Mouse (Mus musculus) brain, embryonic 14.5 days (tissue): ENCODE results near the gene Map3k4. TPM values are rescaled to one million over a fixed set of nuclear protein-coding genes. Genes with fewer than 3 reads are reported as not detected.
"Not testable (repeated sequence)": the region's sequence is repeated elsewhere in the genome, so short reads cannot be mapped to it uniquely, and the experiment has no call there.

Experiments
- DNase-seq: peaks from one replicate; pipeline ENCODE4 v3.0.0-alpha.2; 2011; ENCODE audit warnings: low read depth
- CTCF ChIP-seq: fragments of 200-500 bp; IDR thresholded peaks from 2 replicates; pipeline ENCODE4 v1.5.1; 2012; ENCODE audit warnings: inconsistent platforms, mild to moderate bottlenecking, moderate library complexity, borderline replicate concordance; ENCODE audit not compliant: insufficient read depth, insufficient read length; ENCODE audit errors: extremely low read depth
- POLR2A ChIP-seq: fragments of 200-500 bp; IDR thresholded peaks from 2 replicates; pipeline ENCODE4 v1.6.1; 2012; ENCODE audit warnings: mild to moderate bottlenecking, inconsistent platforms, borderline replicate concordance; ENCODE audit not compliant: poor library complexity, insufficient read depth, insufficient read length, severe bottlenecking; ENCODE audit errors: extremely low read depth
- polyA plus RNA-seq: library from polyadenylated mRNA; depleted of rRNA; stranded (reverse); fragments of >200 nt; gene quantifications from 2 replicates; pipeline ENCODE4 v1.2.3, GENCODE M21; 2012

Map3k4 gene
- polyA plus RNA-seq, 1 experiment, result 28.6 TPM

GRCm38 (mm10) chr17:12299371-12299770, 19.2 kb downstream of the Map3k4 start:
- TF ChIP-seq CTCF (no peak), POLR2A (no peak)
- DNase-seq, result no peak

DNA sequence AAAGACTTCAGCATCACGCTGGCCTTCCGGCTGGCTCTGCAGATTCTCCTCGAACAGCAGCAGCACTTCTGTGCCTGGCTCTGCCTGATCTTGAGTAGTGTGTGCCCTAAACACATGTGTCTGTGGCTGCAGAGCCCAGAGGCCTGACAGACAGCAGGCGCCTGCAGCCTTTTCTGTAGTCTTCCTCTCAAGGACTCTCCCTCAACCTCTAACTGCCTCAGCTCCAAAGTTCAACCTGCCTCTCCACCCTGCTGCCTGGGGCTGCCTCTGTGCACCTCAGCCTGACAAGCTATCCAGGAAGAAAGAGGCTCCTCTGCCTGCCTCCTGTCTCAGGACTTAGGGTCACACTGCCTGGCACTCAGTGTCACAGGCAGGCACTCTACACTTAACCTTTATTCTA, 20.6 kb downstream of the Map3k4 start:
- no peak for DNase-seq
- TF ChIP-seq CTCF (no peak), POLR2A (no peak)

- no peak for DNase-seq
- TF ChIP-seq CTCF, result no peak
- TF ChIP-seq POLR2A, result no peak
Observed at GRCm38 (mm10) chr17:12297292-12297691, 21.3 kb downstream of the Map3k4 start.

DNA sequence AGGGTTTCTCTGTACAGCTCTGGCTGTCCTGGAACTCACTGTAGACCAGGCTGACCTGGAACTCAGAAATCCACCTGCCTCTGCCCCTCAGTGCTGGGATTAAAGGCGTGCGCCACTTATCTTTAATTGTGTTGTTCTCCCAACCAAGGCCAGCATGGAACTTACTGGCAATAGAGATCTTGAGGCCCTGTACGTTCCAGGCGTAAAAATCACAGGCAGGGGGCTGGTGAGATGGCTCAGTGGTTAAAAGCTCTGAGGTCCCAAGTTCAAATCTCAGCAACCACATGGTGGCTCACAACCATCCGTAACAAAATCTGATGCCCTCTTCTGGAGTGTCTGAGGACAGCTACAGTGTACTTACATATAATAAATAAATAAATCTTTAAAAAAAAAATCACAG, 22.7 kb downstream of the Map3k4 start:
- DNase-seq, result not testable (repeated sequence)

GRCm38 (mm10) chr17:12294424-12294823, 24.2 kb downstream of the Map3k4 start:
- no peak for DNase-seq

GRCm38 (mm10) chr17:12293571-12293970, 25.0 kb downstream of the Map3k4 start:
- DNase-seq, result no peak
- TF ChIP-seq POLR2A (no peak), CTCF (no peak)

More at GRCm38 (mm10) chr17:12294424-12294823, 24.2 kb downstream of the Map3k4 start:
- TF ChIP-seq POLR2A (no peak), CTCF (no peak)

GRCm38 (mm10) chr17:12292877-12293276, 25.7 kb downstream of the Map3k4 start:
- DNase-seq, result peak; percentile 42
- no peak for TF ChIP-seq POLR2A
- TF ChIP-seq CTCF, result no peak

- no peak for TF ChIP-seq CTCF
- TF ChIP-seq POLR2A, result no peak
- DNase-seq, result no peak
Observed at GRCm38 (mm10) chr17:12292356-12292755, 26.2 kb downstream of the Map3k4 start.

GRCm38 (mm10) chr17:12291151-12291550, 27.4 kb downstream of the Map3k4 start:
- DNase-seq, result no peak
- no peak for TF ChIP-seq CTCF
- no peak for TF ChIP-seq POLR2A

DNA sequence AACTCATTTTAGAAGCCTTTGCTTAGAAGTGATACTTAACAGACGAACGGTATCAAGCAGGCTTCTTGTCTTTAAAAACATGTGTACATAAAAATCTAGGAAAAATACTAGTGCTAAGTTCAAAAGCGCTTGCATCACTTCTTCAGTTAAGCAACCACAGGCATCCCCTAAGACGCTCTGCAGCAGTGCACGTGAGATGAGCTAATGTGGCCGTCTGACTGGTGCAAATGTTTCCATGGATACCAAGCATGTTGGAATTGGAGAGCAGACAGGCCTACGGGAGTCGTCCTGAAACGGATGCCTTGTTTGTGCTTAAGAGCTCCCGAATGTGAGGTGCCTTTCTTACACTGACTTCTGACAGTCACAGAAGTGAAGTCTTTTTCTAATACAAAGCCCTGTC, 27.9 kb downstream of the Map3k4 start:
- no peak for TF ChIP-seq CTCF
- no peak for TF ChIP-seq POLR2A
- peak; percentile 96 for DNase-seq

DNA sequence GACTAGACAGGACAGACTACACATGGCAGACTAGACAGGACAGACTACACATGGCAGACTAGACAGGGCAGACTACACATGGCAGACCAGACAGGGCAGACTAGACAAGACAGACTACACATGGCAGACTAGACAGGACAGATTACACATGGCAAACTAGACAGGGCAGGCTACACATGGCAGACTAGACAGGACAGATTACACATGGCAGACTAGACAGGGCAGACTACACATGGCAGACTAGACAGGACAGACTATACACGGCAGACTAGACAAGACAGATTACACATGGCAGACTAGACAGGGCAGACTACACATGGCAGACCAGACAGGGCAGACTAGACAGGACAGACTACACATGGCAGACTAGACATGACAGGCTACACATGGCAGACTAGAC, 28.8 kb downstream of the Map3k4 start:
- DNase-seq, result not testable (repeated sequence)

- DNase-seq, result no peak
- no peak for TF ChIP-seq CTCF
- TF ChIP-seq POLR2A, result no peak
Observed at GRCm38 (mm10) chr17:12288871-12289270, 29.7 kb downstream of the Map3k4 start.

- no peak for DNase-seq
- TF ChIP-seq POLR2A (no peak), CTCF (no peak)
Observed at GRCm38 (mm10) chr17:12279810-12280209, 38.8 kb downstream of the Map3k4 start.

DNA sequence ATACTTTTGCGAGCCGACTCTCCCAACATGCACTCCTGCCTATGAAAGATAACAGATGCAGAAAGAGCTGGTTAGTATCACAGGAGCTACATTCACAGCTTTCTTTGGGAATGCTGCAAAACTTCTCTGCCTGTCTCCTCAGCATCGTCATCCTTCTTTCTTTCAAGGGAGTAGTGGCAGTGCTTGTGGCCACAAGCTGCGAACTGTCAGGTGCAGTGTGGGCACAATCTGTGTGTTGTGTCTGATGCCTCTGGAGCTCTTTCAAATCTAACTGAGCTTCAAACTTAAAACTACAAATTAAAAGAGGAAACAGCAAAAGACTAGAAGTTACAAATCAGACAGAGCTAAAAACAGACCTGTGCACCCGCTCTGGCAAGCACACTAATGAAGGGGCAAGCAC, 40.5 kb downstream of the Map3k4 start:
- DNase-seq, result no peak
- TF ChIP-seq CTCF (no peak), POLR2A (no peak)

- TF ChIP-seq POLR2A, result no peak
- no peak for TF ChIP-seq CTCF
- DNase-seq, result no peak
Observed at GRCm38 (mm10) chr17:12277297-12277696, 41.3 kb downstream of the Map3k4 start.
